Mouse (Mus musculus) forebrain, embryonic 14.5 days (tissue): ENCODE measurements at regions not wholly inside any gene's neighbourhood (a gene's known extent, or its start where the extent isn't known, plus 50 kb on each side); places are given as distances from the start of the nearest gene placed in this dataset.

Experiments
- ATAC-seq: fragments of 200-750 bp; cut with Nextera tagmentation; 2 replicates; pipeline ENCODE4 v1.8.0; 2017; ENCODE audit warnings: mild to moderate bottlenecking, moderate library complexity
- DNase-seq: peaks from one replicate; pipeline ENCODE4 v3.0.0-alpha.2; 2015; ENCODE audit warnings: low spot score
- H3K27ac ChIP-seq: fragments of 300-500 bp; sonication (generic); 2 replicates; pipeline ENCODE4 v1.5.1; 2014; ENCODE audit warnings: low read depth, mild to moderate bottlenecking, control low read depth, low read length, moderate library complexity
- H3K27me3 ChIP-seq: fragments of 300-500 bp; sonication (generic); replicated peaks from 2 replicates; pipeline ENCODE4 v1.6.1; 2014; ENCODE audit warnings: low read length, control low read depth, mixed read lengths; ENCODE audit not compliant: control insufficient read depth, insufficient read depth
- H3K36me3 ChIP-seq: fragments of 300-500 bp; sonication (generic); 2 replicates; pipeline ENCODE4 v1.6.1; 2014; ENCODE audit warnings: low read length, control low read depth; ENCODE audit not compliant: control insufficient read depth, insufficient read depth
- H3K4me1 ChIP-seq: fragments of 300-500 bp; sonication (generic); 2 replicates; pipeline ENCODE4 v1.6.1; 2014; ENCODE audit warnings: antibody characterized with exemption, low read length, control low read depth; ENCODE audit not compliant: control insufficient read depth, insufficient read depth
- H3K4me2 ChIP-seq: fragments of 300-500 bp; sonication (generic); 2 replicates; pipeline ENCODE4 v1.6.1; 2014; ENCODE audit warnings: mild to moderate bottlenecking, control low read depth, low read length
- H3K4me3 ChIP-seq: fragments of 300-500 bp; sonication (generic); 2 replicates; pipeline ENCODE4 v1.5.1; 2014; ENCODE audit warnings: low read depth, low read length, control low read depth
- H3K9ac ChIP-seq: fragments of 300-500 bp; sonication (generic); 2 replicates; pipeline ENCODE4 v1.6.1; 2014; ENCODE audit warnings: mild to moderate bottlenecking, low read length, control low read depth, moderate library complexity
- H3K9me3 ChIP-seq: fragments of 300-500 bp; sonication (generic); replicated peaks from 2 replicates; pipeline ENCODE4 v1.6.1; 2016; ENCODE audit warnings: low read length, control low read depth, mixed read lengths; ENCODE audit not compliant: control insufficient read depth
- WGBS: fragments of 180-500 bp; shearing (Covaris S2); extraction: QIAGEN DNeasy Blood & Tissue Kit; methylation state at CpG from one replicate; pipeline ENCODE4 v1.1.7; 2014; 5-methylcytosine and 5-hydroxymethylcytosine counted together

- Histone ChIP-seq H3K4me2 (no peak overlapping the region), H3K36me3 (no peaks in the 10 kb centered on the region), H3K27ac (no peak overlapping the region), H3K4me3 (no peak overlapping the region), H3K4me1 (no peaks in the 10 kb centered on the region), H3K9me3 (no peaks in the 10 kb centered on the region), H3K27me3 (no peaks in the 10 kb centered on the region), H3K9ac (no peak overlapping the region)
- no peak for ATAC-seq
- DNase-seq, result peak; percentile 1
- 79% methylated on average over 13 of the region's 13 CpGs for WGBS
Measured at GRCm38 (mm10) chr4:54170202-54170931, 344.5 kb downstream of the Tmem38b start.

- H3K9ac ChIP-seq, result no peak overlapping the region
- H3K27ac ChIP-seq, result no peak overlapping the region
- ATAC-seq (no peak), DNase-seq (no peak)
- H3K4me1 ChIP-seq, result no peaks in the 10 kb centered on the region
- no peak overlapping the region for H3K4me2 ChIP-seq
- no peaks in the 10 kb centered on the region for H3K9me3 ChIP-seq
- H3K27me3 ChIP-seq, result no peaks in the 10 kb centered on the region
- 87% methylated on average over 1 of the region's 1 CpGs for WGBS
- no peaks in the 10 kb centered on the region for H3K36me3 ChIP-seq
- no peak overlapping the region for H3K4me3 ChIP-seq
Measured at GRCm38 (mm10) chr4:54184213-54184612, 358.4 kb downstream of the Tmem38b start.

- Histone ChIP-seq H3K9me3 (no peaks in the 10 kb centered on the region), H3K9ac (no peak overlapping the region), H3K4me2 (no peak overlapping the region), H3K4me1 (no peaks in the 10 kb centered on the region), H3K36me3 (no peaks in the 10 kb centered on the region), H3K27me3 (no peaks in the 10 kb centered on the region), H3K27ac (no peak overlapping the region), H3K4me3 (no peak overlapping the region)
- 95% methylated on average over 2 of the region's 2 CpGs for WGBS
- DNase-seq (no peak), ATAC-seq (no peak)
Measured at GRCm38 (mm10) chr4:54195734-54196133, 369.9 kb downstream of the Tmem38b start.

GRCm38 (mm10) chr4:54202440-54202839 is 376.6 kb downstream of the Tmem38b start:
- Histone ChIP-seq H3K4me3 (no peak overlapping the region), H3K27ac (no peak overlapping the region), H3K27me3 (no peaks in the 10 kb centered on the region), H3K9me3 (no peaks in the 10 kb centered on the region), H3K36me3 (no peaks in the 10 kb centered on the region), H3K9ac (no peak overlapping the region), H3K4me1 (no peaks in the 10 kb centered on the region), H3K4me2 (no peak overlapping the region)
- DNase-seq (no peak), ATAC-seq (no peak)
- 94% methylated on average over 4 of the region's 4 CpGs for WGBS

- no peak overlapping the region for H3K27ac ChIP-seq
- H3K4me1 ChIP-seq, result no peaks in the 10 kb centered on the region
- H3K9ac ChIP-seq, result no peak overlapping the region
- no peak overlapping the region for H3K4me3 ChIP-seq
- DNase-seq, result no peak
- WGBS, result 88% methylated on average over 3 of the region's 3 CpGs
- no peak for ATAC-seq
- H3K4me2 ChIP-seq, result no peak overlapping the region
- H3K36me3 ChIP-seq, result no peaks in the 10 kb centered on the region
- no peaks in the 10 kb centered on the region for H3K27me3 ChIP-seq
- H3K9me3 ChIP-seq, result no peaks in the 10 kb centered on the region
Measured at GRCm38 (mm10) chr4:54224572-54224971, 398.7 kb downstream of the Tmem38b start.
